8 mouse cellular contexts compared by ENCODE assay signal in genomic region chr5:120567761-120568211, GRCm38 (mm10). TPM values are rescaled to one million over a fixed set of nuclear protein-coding genes. Genes with fewer than 3 reads are reported as not detected.
A peak's percentile ranks its signal among the peaks of the same experiment; 100 is the strongest.
DNase-seq lines count a peak whose midpoint lies in the region; ATAC-seq and TF ChIP-seq lines count a peak whose summit lies in the region.

No protein-coding gene starts in this region.

- WGBS in hindbrain, embryonic 11.5 days, result 48% methylated on average over 14 of the region's 14 CpGs
- 21% methylated on average over 14 of the region's 14 CpGs for WGBS in midbrain, embryonic 16.5 days

- H3K4me1 ChIP-seq in cortical plate, adult 2 months (ENCODE audit: control insufficient read depth, insufficient read depth, low read length), result peaks cover 21% of the 10 kb centered on the region
- peaks cover 32% of the 10 kb centered on the region for H3K4me1 ChIP-seq in hindbrain, embryonic 11.5 days (replicated peaks; ENCODE audit: control insufficient read depth, insufficient read depth, low read length)
- H3K4me1 ChIP-seq in midbrain, embryonic 16.5 days (ENCODE audit: control insufficient read depth, insufficient read depth, low read length), result peaks cover 53% of the 10 kb centered on the region

- no peaks in the 10 kb centered on the region for H3K27me3 ChIP-seq in hindbrain, embryonic 11.5 days (ENCODE audit: control insufficient read depth, insufficient read depth, low read length)
- no peaks in the 10 kb centered on the region for H3K27me3 ChIP-seq in midbrain, embryonic 16.5 days (ENCODE audit: control insufficient read depth, insufficient read depth, low read depth, low read length)

- H3K36me3 ChIP-seq in hindbrain, embryonic 11.5 days (ENCODE audit: control insufficient read depth, insufficient read depth, low read length), result no peaks in the 10 kb centered on the region
- H3K36me3 ChIP-seq in midbrain, embryonic 16.5 days (ENCODE audit: control insufficient read depth, insufficient read depth, low read length), result no peaks in the 10 kb centered on the region

- H3K9ac ChIP-seq in hindbrain, embryonic 11.5 days (ENCODE audit: low read depth, low read length), result peak overlapping the region; percentile 3; the same call in 1 of the 2 replicates
- peak overlapping the region; percentile 50; the same call in 1 of the 2 replicates for H3K9ac ChIP-seq in midbrain, embryonic 16.5 days (ENCODE audit: low read depth, low read length)

- peak in 1 of 2 experiments; percentile 26 for DNase-seq in layer of hippocampus, adult 2 months (ENCODE audit: low spot score in 2 of 2)
- no peak for DNase-seq in layer of hippocampus, adult 9-11 months
- no peak for DNase-seq in hindbrain, embryonic 11.5 days (ENCODE audit: low spot score)
- DNase-seq in left cerebral cortex, adult 11 months (ENCODE audit: low spot score), result no peak
- no peak for DNase-seq in thymus, postnatal 25 days
- no peak for DNase-seq in embryo, embryonic 11 days

- TF ChIP-seq POLR2A in cortical plate, adult 2 months (IDR thresholded peaks at IDR 0.05; ENCODE audit: extremely low read depth, insufficient read depth, low read length), result no peak

- no peak for ATAC-seq in hindbrain, embryonic 11.5 days (ENCODE audit: low FRiP score)
- peak; percentile 37; the same call in 1 of the 2 replicates for ATAC-seq in midbrain, embryonic 16.5 days

- no peaks in the 10 kb centered on the region for H3K9me3 ChIP-seq in hindbrain, embryonic 11.5 days (ENCODE audit: control insufficient read depth, low read length)
- H3K9me3 ChIP-seq in midbrain, embryonic 16.5 days (replicated peaks; ENCODE audit: control insufficient read depth, low read length, poor library complexity, severe bottlenecking), result no peaks in the 10 kb centered on the region

- H3K4me2 ChIP-seq in hindbrain, embryonic 11.5 days (replicated peaks; ENCODE audit: low read depth, low read length), result no peak overlapping the region; the same call in 1 of the 2 replicates
- H3K4me2 ChIP-seq in midbrain, embryonic 16.5 days (ENCODE audit: low read length), result peak overlapping the region; percentile 31

- peak overlapping the region; percentile 85 for H3K27ac ChIP-seq in layer of hippocampus, adult 2 months
- peak overlapping the region; percentile 26; the same call in 1 of the 2 replicates for H3K27ac ChIP-seq in cortical plate, adult 2 months (ENCODE audit: insufficient read depth, low read length)
- H3K27ac ChIP-seq in hindbrain, embryonic 11.5 days (ENCODE audit: low read depth, low read length), result peak overlapping the region; percentile 70
- peak overlapping the region; percentile 81 for H3K27ac ChIP-seq in midbrain, embryonic 16.5 days (ENCODE audit: low read length)

- no peak for TF ChIP-seq CTCF in layer of hippocampus, adult 2 months (conservative IDR thresholded peaks at IDR 0.05)
- TF ChIP-seq CTCF in cortical plate, adult 2 months (IDR thresholded peaks at IDR 0.05; ENCODE audit: extremely low read depth, insufficient read depth, low read length), result no peak

- peak overlapping the region; percentile 2 for H3K4me3 ChIP-seq in layer of hippocampus, adult 2 months
- no peak overlapping the region for H3K4me3 ChIP-seq in cortical plate, adult 2 months (ENCODE audit: insufficient read depth, low read length)
- no peak overlapping the region for H3K4me3 ChIP-seq in hindbrain, embryonic 11.5 days (ENCODE audit: low read depth, low read length)
- H3K4me3 ChIP-seq in midbrain, embryonic 16.5 days (ENCODE audit: low read depth, low read length), result no peak overlapping the region

RNA-seq across cellular contexts. Expression of gene Tpcn1, which starts 20.7 kb away (rescaled TPM):
- total RNA-seq in layer of hippocampus, adult 2 months (2021), result 10 to 100 TPM; 34.8 to 40.8 TPM
- polyA plus RNA-seq in cortical plate, adult 2 months (2012; rRNA removed), result 37.9 and 40.0 TPM in 2 replicates
- 12.5 and 15.6 TPM in 2 replicates for polyA plus RNA-seq in hindbrain, embryonic 11.5 days (2014; fragmentation: Nextera tagmentation; extraction: Ambion mirVana)
- polyA plus RNA-seq in midbrain, embryonic 16.5 days (2015; fragmentation: Nextera tagmentation; extraction: Ambion mirVana), result 13.1 and 13.5 TPM in 2 replicates

RNA-seq across cellular contexts. Expression of gene Iqcd, which starts 21.0 kb away (rescaled TPM):
- 1 to 10 TPM in 1 of 2 experiments, under 1 TPM in 1; 1.00 to 1.2 TPM for total RNA-seq in layer of hippocampus, adult 2 months (2021)
- polyA plus RNA-seq in cortical plate, adult 2 months (2012; rRNA removed), result 1.5 and 2.5 TPM in 2 replicates
- 1.1 and 1.4 TPM in 2 replicates for polyA plus RNA-seq in hindbrain, embryonic 11.5 days (2014; fragmentation: Nextera tagmentation; extraction: Ambion mirVana)
- 2.0 and 2.1 TPM in 2 replicates for polyA plus RNA-seq in midbrain, embryonic 16.5 days (2015; fragmentation: Nextera tagmentation; extraction: Ambion mirVana)

RNA-seq across cellular contexts. Expression of gene Rita1, which starts 44.6 kb away (rescaled TPM):
- total RNA-seq in layer of hippocampus, adult 2 months (2021), result 10 to 100 TPM; 23.7 to 28.0 TPM
- polyA plus RNA-seq in cortical plate, adult 2 months (2012; rRNA removed), result 39.6 and 40.8 TPM in 2 replicates
- polyA plus RNA-seq in hindbrain, embryonic 11.5 days (2014; fragmentation: Nextera tagmentation; extraction: Ambion mirVana), result 9.3 and 10.5 TPM in 2 replicates
- 27.2 and 33.1 TPM in 2 replicates for polyA plus RNA-seq in midbrain, embryonic 16.5 days (2015; fragmentation: Nextera tagmentation; extraction: Ambion mirVana)

RNA-seq across cellular contexts. Expression of gene Ddx54, which starts 44.8 kb away (rescaled TPM):
- 10 to 100 TPM; 36.8 to 37.2 TPM for total RNA-seq in layer of hippocampus, adult 2 months (2021)
- polyA plus RNA-seq in cortical plate, adult 2 months (2012; rRNA removed), result 30.3 and 31.0 TPM in 2 replicates
- 25.9 and 32.4 TPM in 2 replicates for polyA plus RNA-seq in hindbrain, embryonic 11.5 days (2014; fragmentation: Nextera tagmentation; extraction: Ambion mirVana)
- 38.7 and 39.9 TPM in 2 replicates for polyA plus RNA-seq in midbrain, embryonic 16.5 days (2015; fragmentation: Nextera tagmentation; extraction: Ambion mirVana)

RNA-seq across cellular contexts. Expression of gene Slc8b1, which starts 56.8 kb away (rescaled TPM):
- 10 to 100 TPM in 1 of 2 experiments, 1 to 10 TPM in 1; 8.7 to 12.1 TPM for total RNA-seq in layer of hippocampus, adult 2 months (2021)
- polyA plus RNA-seq in cortical plate, adult 2 months (2012; rRNA removed), result 6.3 and 6.6 TPM in 2 replicates
- polyA plus RNA-seq in hindbrain, embryonic 11.5 days (2014; fragmentation: Nextera tagmentation; extraction: Ambion mirVana), result 1.5 and 2.1 TPM in 2 replicates
- 2.0 and 2.3 TPM in 2 replicates for polyA plus RNA-seq in midbrain, embryonic 16.5 days (2015; fragmentation: Nextera tagmentation; extraction: Ambion mirVana)

Comparison
In these comparisons a context has a peak if more than half of its experiments do, and no peak if none do; other contexts are left out.
1. H3K27ac ChIP-seq: peak in every context shown above with its lines; median percentile 85 in layer of hippocampus, adult 2 months; 81 in midbrain, embryonic 16.5 days; 70 in hindbrain, embryonic 11.5 days; 26 in cortical plate, adult 2 months.